Mouse (Mus musculus) stomach, postnatal 0 days (tissue): ENCODE results near the gene Ahsg. TPM values are rescaled to one million over a fixed set of nuclear protein-coding genes. Genes with fewer than 3 reads are reported as not detected.
"Not testable (repeated sequence)": the region's sequence is repeated elsewhere in the genome, so short reads cannot be mapped to it uniquely, and the experiment has no call there.

Experiments used
- ATAC-seq: fragments of 200-750 bp; cut with Nextera tagmentation; 2 replicates; pipeline ENCODE4 v1.8.0; 2017; ENCODE audit not compliant: low FRiP score, low TSS enrichment
- DNase-seq: peaks from one replicate; pipeline ENCODE4 v3.0.0-alpha.2; 2016; ENCODE audit warnings: low spot score
- H3K27ac ChIP-seq: fragments of 300-500 bp; sonication (generic); replicated peaks from 2 replicates; pipeline ENCODE4 v1.5.1; 2014; ENCODE audit warnings: mild to moderate bottlenecking, control low read depth
- H3K27me3 ChIP-seq: fragments of 300-500 bp; sonication (generic); 2 replicates; pipeline ENCODE4 v1.6.1; 2014; ENCODE audit warnings: low read length; ENCODE audit not compliant: control insufficient read depth, insufficient read depth
- H3K36me3 ChIP-seq: fragments of 300-500 bp; sonication (generic); 2 replicates; pipeline ENCODE4 v1.6.1; 2014; ENCODE audit warnings: low read length, mixed read lengths; ENCODE audit not compliant: control insufficient read depth, insufficient read depth
- H3K4me1 ChIP-seq: fragments of 300-500 bp; sonication (generic); replicated peaks from 2 replicates; pipeline ENCODE4 v1.6.1; 2014; ENCODE audit warnings: antibody characterized with exemption; ENCODE audit not compliant: control insufficient read depth, insufficient read depth
- H3K4me2 ChIP-seq: fragments of 300-500 bp; sonication (generic); replicated peaks from 2 replicates; pipeline ENCODE4 v1.6.1; 2014; ENCODE audit warnings: low read depth, mild to moderate bottlenecking, control low read depth, moderate library complexity
- H3K4me3 ChIP-seq: fragments of 300-500 bp; sonication (generic); 2 replicates; pipeline ENCODE4 v1.5.1; 2014; ENCODE audit warnings: low read depth, low read length, control low read depth
- H3K9ac ChIP-seq: fragments of 300-500 bp; sonication (generic); 2 replicates; pipeline ENCODE4 v1.6.1; 2014; ENCODE audit warnings: mild to moderate bottlenecking, low read length, control low read depth, mixed read lengths
- H3K9me3 ChIP-seq: fragments of 300-500 bp; sonication (generic); 2 replicates; pipeline ENCODE4 v1.6.1; 2016; ENCODE audit warnings: low read length; ENCODE audit not compliant: control insufficient read depth
- CTCF ChIP-seq: IDR thresholded peaks from 2 replicates; pipeline ENCODE4 v1.5.1; 2016; ENCODE audit warnings: antibody characterized with exemption, low read depth, mild to moderate bottlenecking, moderate library complexity
- EP300 ChIP-seq: optimal IDR thresholded peaks from 2 replicates; pipeline ENCODE3; 2016; ENCODE audit warnings: antibody characterized with exemption
- WGBS: fragments of 180-500 bp; shearing (Covaris S2); extraction: QIAGEN DNeasy Blood & Tissue Kit; methylation state at CpG from one replicate; pipeline ENCODE4 v1.1.7; 2014; 5-methylcytosine and 5-hydroxymethylcytosine counted together
- polyA plus RNA-seq: library from polyadenylated mRNA; unstranded; fragments of >200 nt; fragmentation: Nextera tagmentation; extraction: Ambion mirVana; gene quantifications from 2 replicates; pipeline ENCODE4 v1.2.1, GENCODE M21; 2015

The Ahsg gene
- polyA plus RNA-seq, 1 experiment from 2014 or later, result 29.1 TPM

- no peaks in the 10 kb centered on the region for H3K36me3 ChIP-seq
- H3K4me2 ChIP-seq, result no peak overlapping the region
- no peak overlapping the region for H3K4me3 ChIP-seq
- no peak overlapping the region for H3K9ac ChIP-seq
- H3K27me3 ChIP-seq, result no peaks in the 10 kb centered on the region
- ATAC-seq (no peak), DNase-seq (no peak)
- no peaks in the 10 kb centered on the region for H3K9me3 ChIP-seq
- 69% methylated on average over 2 of the region's 2 CpGs for WGBS
- TF ChIP-seq CTCF (no peak), EP300 (no peak)
- H3K4me1 ChIP-seq, result no peaks in the 10 kb centered on the region
- H3K27ac ChIP-seq, result no peak overlapping the region
Observed at GRCm38 (mm10) chr16:22938541-22938940, 47.5 kb downstream of the Ahsg start.

DNA sequence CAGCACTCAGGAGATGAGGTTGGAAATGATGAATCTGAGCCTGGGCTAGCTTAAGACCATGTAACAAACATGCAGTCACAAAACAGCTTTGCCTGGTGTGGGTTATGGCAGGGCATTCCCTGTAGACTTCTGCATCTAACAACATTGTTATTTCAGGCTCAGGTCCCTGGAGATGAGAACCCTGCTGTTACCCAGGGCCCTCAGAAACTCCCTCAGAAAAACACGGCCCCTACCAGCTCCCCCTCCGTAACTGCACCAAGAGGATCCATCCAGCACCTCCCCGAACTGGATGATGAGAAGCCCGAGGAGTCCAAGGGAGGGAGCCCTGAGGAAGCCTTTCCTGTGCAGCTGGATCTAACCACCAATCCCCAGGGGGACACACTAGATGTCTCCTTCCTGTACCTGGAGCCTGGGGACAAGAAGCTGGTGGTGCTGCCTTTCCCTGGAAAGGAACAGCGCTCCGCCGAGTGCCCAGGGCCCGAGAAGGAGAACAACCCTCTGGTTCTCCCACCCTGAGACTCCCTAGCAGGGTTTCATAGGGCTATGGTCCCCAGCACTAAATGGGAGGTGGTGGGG is 48.1 kb downstream of the Ahsg start:
- H3K27me3 ChIP-seq, result no peaks in the 10 kb centered on the region
- no peak overlapping the region for H3K9ac ChIP-seq
- DNase-seq, result no peak
- ATAC-seq, result no peak
- H3K36me3 ChIP-seq, result no peaks in the 10 kb centered on the region
- H3K4me1 ChIP-seq, result no peaks in the 10 kb centered on the region
- H3K4me2 ChIP-seq, result no peak overlapping the region
- no peaks in the 10 kb centered on the region for H3K9me3 ChIP-seq
- WGBS, result 78% methylated on average over 8 of the region's 8 CpGs
- TF ChIP-seq EP300 (no peak), CTCF (no peak)
- H3K4me3 ChIP-seq, result no peak overlapping the region
- no peak overlapping the region for H3K27ac ChIP-seq

DNA sequence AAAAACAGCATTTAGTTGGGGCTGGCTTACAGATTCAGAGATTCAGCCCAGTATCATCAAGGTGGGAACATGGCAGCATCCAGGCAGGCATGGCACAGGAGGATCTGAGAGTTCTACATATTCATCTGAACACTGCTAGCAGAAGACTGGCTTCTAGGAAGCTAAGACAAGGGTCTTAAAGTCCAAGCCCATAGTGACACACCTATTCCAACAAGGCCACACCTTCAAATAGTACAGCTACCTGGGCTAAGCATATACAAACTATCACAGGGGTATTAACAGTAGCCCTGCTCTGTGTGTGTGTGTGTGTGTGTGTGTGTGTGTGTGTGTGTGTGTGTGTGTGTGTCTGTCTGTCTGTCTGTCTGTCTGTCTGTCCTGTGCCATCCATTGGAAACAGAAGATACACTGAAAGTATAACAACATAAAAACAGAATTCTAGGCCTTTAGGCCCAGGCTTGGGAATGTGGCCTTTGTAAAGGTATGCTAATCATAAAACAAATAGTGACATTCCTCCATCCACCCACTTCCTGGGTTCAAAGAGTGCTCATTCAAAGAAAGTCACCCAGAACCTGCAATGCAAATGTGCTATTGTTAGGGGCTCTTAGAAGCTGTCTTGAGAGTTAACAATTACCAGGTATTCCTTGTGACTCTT is 50.9 kb downstream of the Ahsg start:
- H3K27ac ChIP-seq, H3K4me2 ChIP-seq, H3K36me3 ChIP-seq, H3K4me3 ChIP-seq, H3K9ac ChIP-seq, H3K4me1 ChIP-seq, H3K27me3 ChIP-seq, DNase-seq, H3K9me3 ChIP-seq: not testable (repeated sequence)
- peak; percentile 74; the same call in 1 of the 2 replicates for ATAC-seq

- Histone ChIP-seq H3K27me3 (no peaks in the 10 kb centered on the region), H3K36me3 (no peaks in the 10 kb centered on the region), H3K27ac (no peak overlapping the region), H3K4me2 (no peak overlapping the region), H3K4me3 (no peak overlapping the region), H3K9ac (no peak overlapping the region), H3K9me3 (no peaks in the 10 kb centered on the region), H3K4me1 (no peaks in the 10 kb centered on the region)
- no peak for DNase-seq
- ATAC-seq, result no peak
- 85% methylated on average over 2 of the region's 2 CpGs for WGBS
- no peak for TF ChIP-seq CTCF
- TF ChIP-seq EP300, result no peak
Observed at GRCm38 (mm10) chr16:22947371-22947770, 56.3 kb downstream of the Ahsg start.

Other genes with a start within 250 kb of the Ahsg start
- 0.36 and 0.54 TPM in 2 replicates for gene Dgkg, start 234.1 kb upstream of the Ahsg start, polyA plus RNA-seq
- gene Crygs, start 79.7 kb upstream of the Ahsg start, polyA plus RNA-seq, result 0.11 and 0.15 TPM in 2 replicates
- 11.5 and 12.2 TPM in 2 replicates for gene Tbccd1, start 33.6 kb upstream of the Ahsg start, polyA plus RNA-seq
- gene Dnajb11, start 33.4 kb upstream of the Ahsg start, polyA plus RNA-seq, result 93.5 and 94.2 TPM in 2 replicates
- gene Fetub, start 27.1 kb downstream of the Ahsg start, polyA plus RNA-seq, result 72.3 and 73.2 TPM in 2 replicates
- gene Hrg, start 59.8 kb downstream of the Ahsg start, polyA plus RNA-seq, result 0.28 and 0.56 TPM in 2 replicates
- 0.96 and 1.1 TPM in 2 replicates for gene Kng2, start 138.2 kb downstream of the Ahsg start, polyA plus RNA-seq
- 4.3 and 10.5 TPM in 2 replicates for gene Kng1, start 166.6 kb downstream of the Ahsg start, polyA plus RNA-seq
- gene Eif4a2, start 216.2 kb downstream of the Ahsg start, polyA plus RNA-seq, result 99.0 and 107 TPM in 2 replicates
- gene Rfc4, start 236.5 kb downstream of the Ahsg start, polyA plus RNA-seq, result 35.9 and 38.0 TPM in 2 replicates